Mouse (Mus musculus) hindbrain, embryonic 13.5 days (tissue): ENCODE measurements at regions not wholly inside any gene's neighbourhood (a gene's known extent, or its start where the extent isn't known, plus 50 kb on each side); places are given as distances from the start of the nearest gene placed in this dataset. TPM values are rescaled to one million over a fixed set of nuclear protein-coding genes. Genes with fewer than 3 reads are reported as not detected.

Experiments used
- ATAC-seq: fragments of 200-750 bp; cut with Nextera tagmentation; 2 replicates; pipeline ENCODE4 v1.8.0; 2017; ENCODE audit warnings: moderate TSS enrichment; ENCODE audit not compliant: low FRiP score
- H3K27ac ChIP-seq: fragments of 300-500 bp; sonication (generic); 2 replicates; pipeline ENCODE4 v1.5.1; 2015; ENCODE audit warnings: inconsistent platforms, mild to moderate bottlenecking, moderate library complexity
- H3K27me3 ChIP-seq: fragments of 300-500 bp; sonication (generic); 2 replicates; pipeline ENCODE4 v1.6.1; 2015; ENCODE audit warnings: mild to moderate bottlenecking, inconsistent platforms
- H3K36me3 ChIP-seq: fragments of 300-500 bp; sonication (generic); 2 replicates; pipeline ENCODE4 v1.6.1; 2015; ENCODE audit warnings: mild to moderate bottlenecking, inconsistent platforms
- H3K4me1 ChIP-seq: fragments of 300-500 bp; sonication (generic); replicated peaks from 2 replicates; pipeline ENCODE4 v1.6.1; 2015; ENCODE audit warnings: inconsistent platforms
- H3K4me2 ChIP-seq: fragments of 300-500 bp; sonication (generic); 2 replicates; pipeline ENCODE4 v1.6.1; 2015; ENCODE audit warnings: inconsistent platforms, mild to moderate bottlenecking, moderate library complexity
- H3K4me3 ChIP-seq: fragments of 300-500 bp; sonication (generic); 2 replicates; pipeline ENCODE4 v1.5.1; 2015; ENCODE audit warnings: mild to moderate bottlenecking, inconsistent platforms
- H3K9ac ChIP-seq: fragments of 300-500 bp; sonication (generic); 2 replicates; pipeline ENCODE4 v1.6.1; 2015; ENCODE audit warnings: mild to moderate bottlenecking, inconsistent platforms
- H3K9me3 ChIP-seq: fragments of 300-500 bp; sonication (generic); 2 replicates; pipeline ENCODE4 v1.6.1; 2016; ENCODE audit warnings: inconsistent platforms
- WGBS: fragments of 180-500 bp; shearing (Covaris S2); methylation state at CpG from one replicate; pipeline ENCODE4 v1.1.7; 2015; 5-methylcytosine and 5-hydroxymethylcytosine counted together
- microRNA-seq: library from miRNA; unstranded; fragments of <30 nt; microRNA quantifications from one replicate; pipeline ENCODE4, GENCODE M21; 2016

DNA sequence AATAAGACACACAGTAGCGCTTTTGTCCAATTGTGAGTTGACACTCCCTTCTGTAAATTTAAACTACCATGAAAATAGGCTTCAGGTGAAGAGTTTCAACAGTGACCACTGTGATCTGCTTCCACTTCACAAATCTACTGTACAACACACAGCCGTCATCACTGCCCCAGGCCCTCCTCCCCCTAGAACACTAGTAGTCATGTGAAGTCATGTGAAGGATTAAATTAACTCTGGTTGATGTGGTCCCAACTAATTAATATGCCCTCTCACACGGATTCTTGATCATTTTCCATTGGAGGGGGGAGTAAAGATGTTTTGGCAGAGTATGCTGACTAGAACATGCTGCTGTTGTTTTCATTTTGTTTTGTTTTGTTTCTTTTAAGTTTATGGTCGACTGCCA, 316.2 kb upstream of the Cdh18 start:
- Histone ChIP-seq H3K9me3 (no peaks in the 10 kb centered on the region), H3K4me1 (no peaks in the 10 kb centered on the region), H3K27me3 (no peaks in the 10 kb centered on the region), H3K27ac (no peak overlapping the region), H3K4me3 (no peak overlapping the region), H3K9ac (no peak overlapping the region), H3K36me3 (no peaks in the 10 kb centered on the region), H3K4me2 (no peak overlapping the region)
- ATAC-seq = no peak
- 67% methylated on average over 4 of the region's 4 CpGs for WGBS

- 85% methylated on average over 1 of the region's 1 CpGs for WGBS
- Histone ChIP-seq H3K27me3 (no peaks in the 10 kb centered on the region), H3K4me1 (no peaks in the 10 kb centered on the region), H3K9me3 (no peaks in the 10 kb centered on the region), H3K27ac (no peak overlapping the region), H3K9ac (no peak overlapping the region), H3K4me2 (no peak overlapping the region), H3K36me3 (no peaks in the 10 kb centered on the region), H3K4me3 (no peak overlapping the region)
- no peak for ATAC-seq
Observed at GRCm38 (mm10) chr15:22280919-22281318, 267.9 kb upstream of the Cdh18 start.

- Histone ChIP-seq H3K9me3 (no peaks in the 10 kb centered on the region), H3K4me1 (no peaks in the 10 kb centered on the region), H3K4me2 (no peak overlapping the region), H3K27me3 (no peaks in the 10 kb centered on the region), H3K9ac (no peak overlapping the region), H3K4me3 (no peak overlapping the region), H3K27ac (no peak overlapping the region), H3K36me3 (no peaks in the 10 kb centered on the region)
- WGBS = 79% methylated on average over 5 of the region's 5 CpGs
- no peak for ATAC-seq
Observed at GRCm38 (mm10) chr15:22311016-22311415, 237.8 kb upstream of the Cdh18 start.

DNA sequence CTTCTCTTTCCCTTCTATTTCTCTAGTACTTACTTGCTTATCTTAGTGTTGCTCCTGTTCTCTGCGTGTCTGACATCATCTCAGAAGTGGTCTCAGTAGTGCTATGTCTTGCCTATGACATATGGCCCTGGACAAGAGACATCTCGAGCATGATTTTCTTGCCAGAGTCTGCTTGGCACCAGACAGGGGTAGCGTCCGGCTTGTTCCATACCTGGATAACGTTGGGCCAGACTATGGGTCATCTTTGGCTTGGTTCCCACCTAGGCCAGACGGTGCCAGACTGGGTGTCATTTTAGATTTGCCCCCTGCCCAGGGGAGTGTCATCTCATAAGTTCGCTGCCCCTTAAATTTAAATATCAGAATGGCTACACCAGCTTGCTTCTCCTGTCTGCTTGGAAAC, 229.8 kb upstream of the Cdh18 start:
- Histone ChIP-seq H3K4me2 (no peak overlapping the region), H3K9ac (no peak overlapping the region), H3K36me3 (no peaks in the 10 kb centered on the region), H3K4me3 (no peak overlapping the region), H3K27me3 (no peaks in the 10 kb centered on the region), H3K27ac (no peak overlapping the region), H3K9me3 (no peaks in the 10 kb centered on the region), H3K4me1 (no peaks in the 10 kb centered on the region)
- ATAC-seq = no peak
- WGBS = 89% methylated on average over 7 of the region's 7 CpGs

GRCm38 (mm10) chr15:22338941-22339340, 209.9 kb upstream of the Cdh18 start:
- H3K9me3 ChIP-seq = no peaks in the 10 kb centered on the region
- no peaks in the 10 kb centered on the region for H3K36me3 ChIP-seq
- 71% methylated on average over 3 of the region's 3 CpGs for WGBS
- H3K4me3 ChIP-seq = no peak overlapping the region
- no peak for ATAC-seq
- H3K27me3 ChIP-seq = no peaks in the 10 kb centered on the region
- H3K9ac ChIP-seq = no peak overlapping the region
- no peak overlapping the region for H3K27ac ChIP-seq
- no peak overlapping the region for H3K4me2 ChIP-seq
- no peaks in the 10 kb centered on the region for H3K4me1 ChIP-seq

- Histone ChIP-seq H3K9ac (no peak overlapping the region), H3K9me3 (no peaks in the 10 kb centered on the region), H3K36me3 (no peaks in the 10 kb centered on the region), H3K27me3 (no peaks in the 10 kb centered on the region), H3K4me3 (no peak overlapping the region), H3K27ac (no peak overlapping the region), H3K4me1 (no peaks in the 10 kb centered on the region), H3K4me2 (no peak overlapping the region)
- ATAC-seq = no peak
Observed at GRCm38 (mm10) chr15:22344321-22344720, 204.5 kb upstream of the Cdh18 start.

DNA sequence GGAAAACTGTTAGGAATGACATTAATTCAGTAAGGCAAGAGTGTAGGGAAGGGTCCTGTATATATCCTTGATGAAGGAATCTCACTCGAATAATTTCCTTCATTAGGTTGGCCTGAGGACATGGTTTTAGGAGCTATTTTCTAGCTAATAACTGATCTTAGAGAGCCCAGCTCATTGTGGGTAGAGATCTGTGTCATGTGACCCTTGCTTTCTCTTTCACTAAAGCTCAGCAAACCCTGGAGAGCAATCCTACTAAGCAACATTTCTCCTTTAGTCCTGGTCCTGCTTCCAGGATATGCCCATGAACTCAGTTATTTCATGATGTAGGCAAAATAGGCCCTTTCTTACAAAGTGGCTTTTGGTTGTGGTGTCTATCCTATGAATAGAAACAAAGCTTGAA, 197.3 kb upstream of the Cdh18 start:
- H3K9ac ChIP-seq = no peak overlapping the region
- 86% methylated on average over 1 of the region's 1 CpGs for WGBS
- H3K27me3 ChIP-seq = no peaks in the 10 kb centered on the region
- no peaks in the 10 kb centered on the region for H3K36me3 ChIP-seq
- no peak overlapping the region for H3K4me2 ChIP-seq
- H3K9me3 ChIP-seq = no peaks in the 10 kb centered on the region
- no peak for ATAC-seq
- no peak overlapping the region for H3K27ac ChIP-seq
- H3K4me3 ChIP-seq = no peak overlapping the region
- H3K4me1 ChIP-seq = no peaks in the 10 kb centered on the region

Small RNA genes in the stretch of these regions (microRNA-seq; reads per million reads assigned to microRNA genes)
- gene Gm27525 = not detected
